Mouse (Mus musculus): ENCODE data around the gene Xpo4.

GRCm38 (mm10) chr14:57663630-57664029, 1.6 kb downstream of the Xpo4 start:
- no peak for TF ChIP-seq CTCF (IDR thresholded peaks at IDR 0.05; ENCODE audit: low read depth)
- TF ChIP-seq EP300 (IDR thresholded peaks at IDR 0.05; ENCODE audit: low read depth) = no peak

Measured in heart, postnatal 0 days (tissue).